Mouse (Mus musculus): ENCODE data around the gene Rad9b.

Gene Rad9b

GRCm38 (mm10) chr5:122353807-122354491 lies at the start of gene Rad9b, which contains the start of gene Vps29:
TSS of gene Rad9b (minus strand) at chr5:122354233.
TSS of gene Vps29 (plus strand) at chr5:122354369.
- DNase-seq (ENCODE audit: low spot score in 2 of 2), result peak; percentile 97 to 99

DNA sequence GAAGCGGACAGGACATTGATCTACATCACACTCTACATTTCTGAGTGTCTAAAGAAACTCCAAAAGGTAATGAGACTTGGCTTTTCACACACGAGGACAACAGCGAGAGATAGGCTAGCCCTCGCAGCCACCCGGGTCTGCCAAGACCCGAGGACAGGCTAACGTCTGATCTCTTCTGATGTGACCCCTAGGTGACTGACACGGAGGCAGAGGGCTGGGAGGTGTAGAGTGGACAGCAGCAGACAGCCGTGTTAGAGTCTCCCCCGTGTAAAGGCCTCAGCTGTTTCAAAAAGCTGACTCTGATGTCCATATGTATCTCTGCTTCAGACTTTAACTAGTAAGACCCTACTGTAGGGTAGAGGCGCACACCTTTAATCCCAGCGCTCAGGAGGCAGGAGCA lies 49.3 kb upstream of the Rad9b start:
- no peak for DNase-seq (ENCODE audit: low spot score in 2 of 2)

GRCm38 (mm10) chr5:122402772-122403171 lies 48.7 kb upstream of the Rad9b start:
- DNase-seq (ENCODE audit: low spot score in 2 of 2), result peak; percentile 34 to 49

GRCm38 (mm10) chr5:122402160-122402559 lies 48.1 kb upstream of the Rad9b start:
- DNase-seq (ENCODE audit: low spot score in 2 of 2), result no peak

- peak; percentile 78 to 83 for DNase-seq (ENCODE audit: low spot score in 2 of 2)
Observed at GRCm38 (mm10) chr5:122401303-122401640, 47.2 kb upstream of the Rad9b start.

GRCm38 (mm10) chr5:122400628-122401302 lies 46.7 kb upstream of the Rad9b start:
- peak in 1 of 2 experiments; percentile 48 for DNase-seq (ENCODE audit: low spot score in 2 of 2)

DNA sequence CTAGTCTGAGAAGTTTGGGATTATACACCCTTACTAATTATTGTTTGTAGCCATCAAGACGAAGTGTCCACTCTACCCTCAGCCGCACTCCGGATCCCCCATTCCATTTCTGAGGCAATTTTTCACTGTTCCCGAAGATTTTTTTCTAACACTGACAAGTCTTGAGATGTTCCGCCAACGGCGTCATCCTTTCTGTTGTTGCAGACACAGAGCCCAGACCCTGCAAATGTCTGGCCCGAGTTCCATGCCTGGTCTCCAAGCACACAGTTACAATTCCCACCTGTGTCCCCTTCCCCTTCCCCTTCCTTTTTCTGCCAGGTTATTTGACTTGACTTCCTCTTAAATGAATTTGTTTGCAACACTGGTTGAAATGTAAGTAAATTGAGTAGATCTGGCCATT lies 45.8 kb upstream of the Rad9b start:
- no peak for DNase-seq (ENCODE audit: low spot score in 2 of 2)

- no peak for DNase-seq (ENCODE audit: low spot score in 2 of 2)
Observed at GRCm38 (mm10) chr5:122397495-122397894, 43.5 kb upstream of the Rad9b start.

DNA sequence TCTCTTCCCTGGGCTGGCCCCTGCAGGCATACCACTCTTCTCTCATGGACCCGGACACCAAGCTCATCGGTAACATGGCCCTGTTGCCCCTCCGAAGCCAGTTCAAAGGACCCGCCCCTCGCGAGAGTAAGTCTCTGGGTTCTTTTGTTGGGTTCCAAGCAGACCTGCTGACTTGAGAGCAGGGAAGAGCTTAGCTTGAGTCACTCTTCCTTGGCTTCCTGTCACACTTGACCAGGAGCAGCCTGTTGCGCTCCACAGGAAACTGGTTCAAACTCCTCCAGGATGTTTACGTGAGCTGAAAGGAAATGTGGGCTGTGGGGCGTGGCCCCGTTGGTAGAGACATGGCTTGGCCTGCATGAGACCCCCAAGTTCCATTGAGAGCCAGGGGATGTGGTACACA lies 42.8 kb upstream of the Rad9b start:
- no peak for DNase-seq (ENCODE audit: low spot score in 2 of 2)

DNA sequence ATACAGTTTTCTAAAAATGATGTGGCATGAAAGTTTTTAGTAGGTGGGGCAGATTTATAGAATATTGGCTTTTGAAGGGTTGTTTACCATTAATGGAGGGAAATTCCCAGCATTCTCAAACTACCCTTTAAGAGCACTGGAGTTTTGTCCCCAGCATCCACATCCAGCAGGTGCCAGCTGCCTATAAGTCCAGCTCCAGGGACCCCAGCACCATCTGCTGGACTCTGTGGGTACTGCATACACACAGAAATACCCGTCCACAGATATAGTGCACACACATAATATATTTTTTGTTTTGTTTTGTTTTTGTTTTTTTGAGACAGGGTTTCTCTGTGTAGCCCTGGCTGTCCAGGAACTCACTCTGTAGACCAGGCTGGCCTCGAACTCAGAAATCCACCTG lies 39.9 kb upstream of the Rad9b start:
- DNase-seq (ENCODE audit: low spot score in 2 of 2), result peak; percentile 70 to 75

DNA sequence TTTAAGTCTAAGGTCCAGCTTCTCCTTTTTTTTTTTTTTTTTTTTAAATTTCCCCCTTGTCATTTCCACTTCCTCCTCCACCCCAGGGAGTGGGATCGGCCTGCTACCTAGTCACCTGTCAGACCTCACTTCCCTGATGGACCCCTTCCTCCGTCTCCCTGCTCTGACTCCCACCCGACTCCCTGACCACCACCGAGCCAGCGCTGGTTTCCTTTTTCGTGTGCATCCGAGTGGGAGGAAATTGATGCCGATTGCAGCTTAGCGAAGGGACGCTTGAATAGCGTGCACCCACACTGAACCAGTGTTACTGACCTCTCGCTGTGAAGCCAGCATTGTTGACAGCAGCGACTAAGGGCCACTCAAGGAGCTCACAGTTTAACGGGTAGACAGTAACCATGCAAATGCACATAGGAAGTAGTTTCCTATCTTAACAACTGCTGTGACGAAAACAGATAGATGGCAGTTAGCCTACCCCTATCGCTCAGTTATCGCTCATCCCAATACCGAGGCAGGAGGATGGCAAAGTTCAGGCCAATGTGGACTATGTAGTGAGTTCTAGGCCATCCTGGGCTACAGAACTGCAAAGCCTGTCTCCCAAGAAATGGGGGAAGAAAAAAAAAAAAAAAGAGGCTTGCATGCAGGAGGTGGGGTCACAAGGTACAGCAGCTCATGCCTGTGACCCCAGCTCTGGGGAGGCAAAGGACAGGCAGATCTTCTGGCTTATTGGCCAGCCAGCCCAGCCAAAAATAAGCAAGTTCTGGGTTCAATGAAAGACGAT lies 38.4 kb upstream of the Rad9b start:
- DNase-seq (ENCODE audit: low spot score in 2 of 2), result peak; percentile 30 to 42

DNA sequence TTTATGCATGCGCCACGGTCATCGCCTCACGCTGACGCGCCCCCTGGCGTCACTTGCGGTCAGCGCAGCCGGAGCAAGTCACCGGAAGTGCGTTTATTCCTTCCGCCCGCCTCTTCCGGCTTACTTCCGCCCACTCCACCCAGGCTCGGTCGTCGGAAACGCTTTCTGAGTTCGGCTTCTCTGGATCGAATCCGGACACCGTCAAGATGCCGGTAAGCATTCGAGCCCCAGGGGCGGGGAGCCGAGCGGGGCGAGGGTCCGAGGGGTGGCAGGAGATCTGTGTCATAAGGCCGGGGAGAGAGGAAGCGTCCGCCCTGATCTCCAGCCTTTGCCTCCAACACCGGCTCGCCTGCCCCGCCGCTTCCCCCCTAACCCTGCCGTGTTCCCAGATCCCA lies 37.8 kb upstream of the Rad9b start, which contains the start of gene Arpc3:
Gene Arpc3 (plus strand): TSS at position 93 of the 395 bp plus-strand sequence.
- DNase-seq (ENCODE audit: low spot score in 2 of 2), result peak; percentile 91 to 94

GRCm38 (mm10) chr5:122391178-122391785 lies 37.2 kb upstream of the Rad9b start:
- DNase-seq (ENCODE audit: low spot score in 2 of 2), result no peak

GRCm38 (mm10) chr5:122390671-122391070 lies 36.6 kb upstream of the Rad9b start:
- DNase-seq (ENCODE audit: low spot score in 2 of 2), result no peak

GRCm38 (mm10) chr5:122390006-122390405 lies 36.0 kb upstream of the Rad9b start:
- DNase-seq (ENCODE audit: low spot score in 2 of 2), result no peak

- DNase-seq (ENCODE audit: low spot score in 2 of 2), result peak; percentile 82 to 88
Observed at GRCm38 (mm10) chr5:122379374-122380155, 25.5 kb upstream of the Rad9b start.

- DNase-seq (ENCODE audit: low spot score in 2 of 2), result no peak
Observed at GRCm38 (mm10) chr5:122378171-122378570, 24.1 kb upstream of the Rad9b start.

- no peak for DNase-seq (ENCODE audit: low spot score in 2 of 2)
Observed at GRCm38 (mm10) chr5:122377101-122377833, 23.2 kb upstream of the Rad9b start.

DNA sequence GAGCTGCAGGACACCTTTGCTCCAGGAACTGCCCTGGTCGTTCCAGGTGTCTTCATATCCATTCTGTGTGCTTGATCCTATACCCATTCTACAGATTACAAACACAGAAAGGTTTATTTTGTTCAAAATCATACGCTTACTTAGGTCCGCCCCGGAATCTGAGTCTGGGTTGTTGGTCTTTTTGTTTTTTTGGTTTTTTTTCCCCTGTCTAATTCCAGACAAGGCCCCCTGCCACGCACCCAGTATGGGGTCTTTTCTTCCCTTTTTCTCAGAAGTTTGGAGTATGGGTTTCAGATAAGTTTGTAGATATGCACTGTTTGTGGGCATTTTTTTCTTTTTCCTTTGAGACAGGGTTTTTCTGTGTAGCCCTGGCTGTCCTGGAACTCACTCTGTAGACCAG lies 18.8 kb upstream of the Rad9b start:
- DNase-seq (ENCODE audit: low spot score in 2 of 2), result no peak

DNA sequence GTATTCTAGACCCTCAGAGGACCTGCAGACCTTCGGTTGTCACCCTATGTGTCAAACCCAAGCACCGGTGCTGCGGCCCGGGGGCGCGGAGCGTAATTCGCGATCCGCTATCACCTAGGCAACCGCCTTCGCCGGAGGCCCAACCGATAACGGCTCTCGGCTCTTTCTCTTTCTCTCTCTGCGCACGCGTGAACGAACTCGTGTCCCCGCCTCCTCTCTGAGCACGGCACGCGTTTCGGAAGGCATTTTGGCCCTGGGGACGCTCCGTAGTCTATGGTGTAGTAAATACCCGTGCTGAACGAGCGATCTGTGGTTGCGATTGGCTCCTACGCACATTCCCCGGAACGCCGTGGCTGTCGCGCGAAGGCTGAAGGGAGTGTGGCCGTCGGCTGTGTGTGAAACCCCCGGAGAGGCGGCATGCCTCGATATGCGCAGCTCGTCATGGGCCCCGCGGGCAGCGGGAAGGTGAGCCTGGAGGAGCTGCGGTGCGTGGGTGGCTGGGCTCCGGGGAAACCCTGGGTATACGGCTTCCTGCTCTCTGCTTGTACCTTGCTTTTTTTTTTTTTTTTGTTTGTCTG lies 18.2 kb upstream of the Rad9b start, which contains the start of gene Fam216a:
Gene Fam216a (minus strand): TSS at position 173 of the 578 bp plus-strand sequence.
- DNase-seq (ENCODE audit: low spot score in 2 of 2), result peak; percentile 100
